Mouse (Mus musculus): ENCODE results near the gene Cdh1. TPM values are rescaled to one million over a fixed set of nuclear protein-coding genes. Genes with fewer than 3 reads are reported as not detected.

Gene Cdh1
- total and polyA plus RNA-seq, 3 experiments: not detected

- TF ChIP-seq ELF1 (IDR thresholded peaks at IDR 0.05; ENCODE audit: low read depth, low read length) (no peak), RCOR1 (IDR thresholded peaks at IDR 0.05; ENCODE audit: low read depth, low read length) (no peak), ZMIZ1 (IDR thresholded peaks at IDR 0.05; ENCODE audit: low read depth, low read length) (no peak), POLR2A (IDR thresholded peaks at IDR 0.05; ENCODE audit: control insufficient read depth in 1 of 2, insufficient read depth in 1 of 2, low read depth in 1 of 2, low read length in 2 of 2, poor library complexity in 1 of 2) (no peak)
These were observed 96.4 kb downstream of the Cdh1 start (continued) for GRCm38 (mm10) chr8:106699588-106699987.

- Histone ChIP-seq H3K9ac (ENCODE audit: control insufficient read depth, low read depth, low read length, poor library complexity, severe bottlenecking) (no peak overlapping the region), H3K27ac (ENCODE audit: control insufficient read depth, low read depth, low read length) (no peak overlapping the region), H3K79me2 (ENCODE audit: control insufficient read depth, insufficient read depth, low read length, poor library complexity) (no peaks in the 10 kb centered on the region), H3K4me1 (ENCODE audit: control insufficient read depth in 1 of 2, insufficient read depth in 2 of 2, low read length in 2 of 2) (no peaks in the 10 kb centered on the region), H3K27me3 (ENCODE audit: control insufficient read depth in 1 of 2, insufficient read depth in 2 of 2, low read length in 2 of 2) (no peaks in the 10 kb centered on the region), H3K36me3 (ENCODE audit: control insufficient read depth in 1 of 2, insufficient read depth in 2 of 2, low read length in 2 of 2) (peaks cover 0 to 3% of the 10 kb centered on the region in 2 experiments; a peak in 3 of 4 replicates), H3K4me3 (ENCODE audit: control insufficient read depth in 1 of 2, insufficient read depth in 1 of 2, low read depth in 2 of 2, low read length in 2 of 2) (no peak overlapping the region), H3K9me3 (replicated peaks; ENCODE audit: insufficient read depth, low read length) (no peaks in the 10 kb centered on the region)
- no peak for DNase-seq (ENCODE audit: low read depth, low spot score)
- TF ChIP-seq EP300 (IDR thresholded peaks at IDR 0.05; ENCODE audit: low read depth in 1 of 2, low read length in 2 of 2) (no peak), JUND (IDR thresholded peaks at IDR 0.05; ENCODE audit: low read depth, low read length) (no peak), POLR2AphosphoS5 (IDR thresholded peaks at IDR 0.05; ENCODE audit: borderline replicate concordance, low read depth, low read length) (no peak), ZC3H11A (IDR thresholded peaks at IDR 0.05; ENCODE audit: low read depth, low read length) (no peak), CHD2 (IDR thresholded peaks at IDR 0.05; ENCODE audit: low read length) (no peak), GABPA (IDR thresholded peaks at IDR 0.05; ENCODE audit: low read depth, low read length) (no peak), BHLHE40 (IDR thresholded peaks at IDR 0.05; ENCODE audit: borderline replicate concordance, low read depth, low read length) (no peak), TAL1 (IDR thresholded peaks at IDR 0.05; ENCODE audit: low read length) (no peak), RAD21 (IDR thresholded peaks at IDR 0.05; ENCODE audit: low read depth, low read length) (no peak), SIN3A (IDR thresholded peaks at IDR 0.05; ENCODE audit: low read length) (no peak), GATA1 (IDR thresholded peaks at IDR 0.05; ENCODE audit: low read depth, low read length) (no peak)
These were observed 97.0 kb downstream of the Cdh1 start for GRCm38 (mm10) chr8:106700131-106700530.

- Histone ChIP-seq H3K9me3 (replicated peaks; ENCODE audit: insufficient read depth, low read length) (no peaks in the 10 kb centered on the region), H3K79me2 (ENCODE audit: control insufficient read depth, insufficient read depth, low read length, poor library complexity) (no peaks in the 10 kb centered on the region), H3K36me3 (ENCODE audit: control insufficient read depth in 1 of 2, insufficient read depth in 2 of 2, low read length in 2 of 2) (peaks cover 0 to 3% of the 10 kb centered on the region in 2 experiments; a peak in 3 of 4 replicates), H3K27ac (ENCODE audit: control insufficient read depth, low read depth, low read length) (no peak overlapping the region), H3K4me3 (ENCODE audit: control insufficient read depth in 1 of 2, insufficient read depth in 1 of 2, low read depth in 2 of 2, low read length in 2 of 2) (no peak overlapping the region), H3K4me1 (ENCODE audit: control insufficient read depth in 1 of 2, insufficient read depth in 2 of 2, low read length in 2 of 2) (no peaks in the 10 kb centered on the region), H3K27me3 (ENCODE audit: control insufficient read depth in 1 of 2, insufficient read depth in 2 of 2, low read length in 2 of 2) (no peaks in the 10 kb centered on the region), H3K9ac (ENCODE audit: control insufficient read depth, low read depth, low read length, poor library complexity, severe bottlenecking) (no peak overlapping the region)
- DNase-seq (ENCODE audit: low read depth, low spot score): no peak
- TF ChIP-seq ELF1 (IDR thresholded peaks at IDR 0.05; ENCODE audit: low read depth, low read length) (no peak), GATA1 (IDR thresholded peaks at IDR 0.05; ENCODE audit: low read depth, low read length) (no peak), POLR2AphosphoS5 (IDR thresholded peaks at IDR 0.05; ENCODE audit: borderline replicate concordance, low read depth, low read length) (no peak), MAFK (IDR thresholded peaks at IDR 0.05; ENCODE audit: borderline replicate concordance, low read depth, low read length) (no peak), TCF12 (IDR thresholded peaks at IDR 0.05; ENCODE audit: low read depth, low read length) (no peak), HCFC1 (IDR thresholded peaks at IDR 0.05; ENCODE audit: low read depth, low read length) (no peak), ZMIZ1 (IDR thresholded peaks at IDR 0.05; ENCODE audit: low read depth, low read length) (no peak), MAZ (IDR thresholded peaks at IDR 0.05; ENCODE audit: low read depth, low read length) (no peak), JUND (IDR thresholded peaks at IDR 0.05; ENCODE audit: low read depth, low read length) (no peak), MEF2A (IDR thresholded peaks at IDR 0.05; ENCODE audit: extremely low read depth, insufficient replicate concordance, low read depth, low read length, poor library complexity, severe bottlenecking) (no peak), POLR2AphosphoS2 (IDR thresholded peaks at IDR 0.05; ENCODE audit: low read length) (no peak), NELFE (IDR thresholded peaks at IDR 0.05; ENCODE audit: low read depth, low read length) (no peak), CTCF (IDR thresholded peaks at IDR 0.05 in 2 of 3, conservative IDR thresholded peaks at IDR 0.05 in 1 of 3; ENCODE audit: control insufficient read depth in 1 of 3, insufficient read depth in 1 of 3, low read depth in 2 of 3, low read length in 3 of 3, poor library complexity in 1 of 3, severe bottlenecking in 1 of 3) (no peak), ZKSCAN1 (IDR thresholded peaks at IDR 0.05; ENCODE audit: low read depth, low read length) (no peak), ZNF384 (IDR thresholded peaks at IDR 0.05; ENCODE audit: low read depth, low read length) (no peak), ETS1 (IDR thresholded peaks at IDR 0.05; ENCODE audit: low read depth, low read length) (no peak), POLR2A (IDR thresholded peaks at IDR 0.05; ENCODE audit: control insufficient read depth in 1 of 2, insufficient read depth in 1 of 2, low read depth in 1 of 2, low read length in 2 of 2, poor library complexity in 1 of 2) (no peak), NRF1 (IDR thresholded peaks at IDR 0.05; ENCODE audit: insufficient read depth, low read depth, low read length, poor library complexity, severe bottlenecking) (no peak), ZC3H11A (IDR thresholded peaks at IDR 0.05; ENCODE audit: low read depth, low read length) (no peak)
These were observed 98.2 kb downstream of the Cdh1 start for GRCm38 (mm10) chr8:106701360-106701759.

Data from MEL (cell line).